Mouse (Mus musculus): ENCODE data around the gene Naaladl2.

Gene Naaladl2

GRCm38 (mm10) chr3:24690162-24690915, 453.7 kb downstream of the Naaladl2 start:
- in situ Hi-C loops (cut with MboI, MseI): no loop called here

- in situ Hi-C loops (cut with MboI, MseI): no loop called here
Measured at GRCm38 (mm10) chr3:24670500-24670899, 473.6 kb downstream of the Naaladl2 start.

GRCm38 (mm10) chr3:24668052-24668916, 475.8 kb downstream of the Naaladl2 start:
- in situ Hi-C loops (cut with MboI, MseI): no loop called here

- in situ Hi-C loops (cut with MboI, MseI): no loop called here
Measured at GRCm38 (mm10) chr3:24665408-24665807, 478.7 kb downstream of the Naaladl2 start.

- in situ Hi-C loops (cut with MboI, MseI): no loop called here
Measured at GRCm38 (mm10) chr3:24663749-24664148, 480.3 kb downstream of the Naaladl2 start.

- in situ Hi-C loops (cut with MboI, MseI): no loop called here
Measured at GRCm38 (mm10) chr3:24630032-24630431, 514.0 kb downstream of the Naaladl2 start.

GRCm38 (mm10) chr3:24605485-24605884, 538.6 kb downstream of the Naaladl2 start:
- in situ Hi-C loops (cut with MboI, MseI): no loop called here

GRCm38 (mm10) chr3:24604791-24605320, 539.2 kb downstream of the Naaladl2 start:
- in situ Hi-C loops (cut with MboI, MseI): no loop called here

- in situ Hi-C loops (cut with MboI, MseI): no loop called here
Measured at GRCm38 (mm10) chr3:24595447-24595846, 548.6 kb downstream of the Naaladl2 start.

- in situ Hi-C loops (cut with MboI, MseI): no loop called here
Measured at GRCm38 (mm10) chr3:24556617-24557016, 587.4 kb downstream of the Naaladl2 start.

- in situ Hi-C loops (cut with MboI, MseI): no loop called here
Measured at GRCm38 (mm10) chr3:24553701-24554100, 590.4 kb downstream of the Naaladl2 start.

- in situ Hi-C loops (cut with MboI, MseI): no loop called here
Measured at GRCm38 (mm10) chr3:24552631-24553030, 591.4 kb downstream of the Naaladl2 start.

- in situ Hi-C loops (cut with MboI, MseI): no loop called here
Measured at GRCm38 (mm10) chr3:24533775-24534458, 610.1 kb downstream of the Naaladl2 start.

- in situ Hi-C loops (cut with MboI, MseI): no loop called here
Measured at GRCm38 (mm10) chr3:24514918-24515317, 629.1 kb downstream of the Naaladl2 start.

- in situ Hi-C loops (cut with MboI, MseI): no loop called here
Measured at GRCm38 (mm10) chr3:24486456-24487112, 657.5 kb downstream of the Naaladl2 start.

GRCm38 (mm10) chr3:24463941-24464340, 680.1 kb downstream of the Naaladl2 start:
- in situ Hi-C loops (cut with MboI, MseI): no loop called here

- in situ Hi-C loops (cut with MboI, MseI): no loop called here
Measured at GRCm38 (mm10) chr3:24440621-24441020, 703.4 kb downstream of the Naaladl2 start.

GRCm38 (mm10) chr3:24432761-24433160, 711.3 kb downstream of the Naaladl2 start:
- in situ Hi-C loops (cut with MboI, MseI): no loop called here

- in situ Hi-C loops (cut with MboI, MseI): no loop called here
Measured at GRCm38 (mm10) chr3:24391737-24392136, 752.3 kb downstream of the Naaladl2 start.

GRCm38 (mm10) chr3:24391311-24391710, 752.8 kb downstream of the Naaladl2 start:
- in situ Hi-C loops (cut with MboI, MseI): no loop called here

GRCm38 (mm10) chr3:24355010-24355409, 789.1 kb downstream of the Naaladl2 start:
- in situ Hi-C loops (cut with MboI, MseI): no loop called here

Data from T-helper 1 cell (primary cell).